ENCODE assay signal across 24 mouse cellular contexts in the genomic region with DNA sequence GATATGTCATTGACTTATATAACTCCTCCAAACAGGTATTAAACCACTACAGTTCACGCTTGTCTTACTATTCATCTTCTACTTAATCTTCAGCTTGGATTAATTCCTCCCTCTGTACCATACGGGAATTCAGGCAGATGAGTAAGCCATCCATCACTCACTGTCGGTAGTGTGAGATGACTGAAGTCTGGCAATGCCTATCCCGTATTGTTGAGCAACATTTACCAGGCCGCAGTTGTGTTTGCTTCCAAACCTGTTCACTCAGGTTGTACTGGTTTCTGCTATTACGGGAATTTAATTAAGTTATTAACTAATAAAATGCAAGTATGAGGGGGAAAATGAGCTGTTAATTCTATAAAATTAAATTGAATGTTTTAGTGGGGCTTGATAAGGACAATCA.
DNase-seq lines count a peak whose midpoint lies in the region; ATAC-seq and TF ChIP-seq lines count a peak whose summit lies in the region.
"Had no signal": no experiment of that assay in that cellular context is flagged by ENCODE, and none has a peak within 500 bp of the region (broad histone marks: within the 10 kb centered on the region; RNA-seq: fewer than 3 reads in every experiment).

No protein-coding gene starts in this region.

- H3K4me2 ChIP-seq in kidney, embryonic 15.5 days, result no peak overlapping the region
- no peak overlapping the region for H3K4me2 ChIP-seq in liver, embryonic 16.5 days (ENCODE audit: low read depth, low read length)
- H3K4me2 ChIP-seq in liver, embryonic 12.5 days, result no peak overlapping the region
- H3K4me2 ChIP-seq in lung, postnatal 0 days (replicated peaks; ENCODE audit: low read depth, low read length), result no peak overlapping the region
- H3K4me2 ChIP-seq: embryonic facial prominence, embryonic 13.5 days; forebrain, embryonic 12.5 days; forebrain, embryonic 15.5 days; hindbrain, embryonic 12.5 days; hindbrain, embryonic 15.5 days had no signal

- no peaks in the 10 kb centered on the region for H3K36me3 ChIP-seq in heart, embryonic 10.5 days
- no peaks in the 10 kb centered on the region for H3K36me3 ChIP-seq in kidney, embryonic 15.5 days
- peaks cover 4% of the 10 kb centered on the region; the same call in 1 of the 2 replicates for H3K36me3 ChIP-seq in liver, embryonic 16.5 days (ENCODE audit: control insufficient read depth, insufficient read depth)
- peaks cover 25% of the 10 kb centered on the region for H3K36me3 ChIP-seq in liver, embryonic 12.5 days
- H3K36me3 ChIP-seq in lung, postnatal 0 days (ENCODE audit: insufficient read depth, low read length), result no peaks in the 10 kb centered on the region; the same call in 1 of the 2 replicates
- H3K36me3 ChIP-seq: embryonic facial prominence, embryonic 10.5 days; embryonic facial prominence, embryonic 13.5 days; forebrain, embryonic 12.5 days; forebrain, embryonic 15.5 days; hindbrain, embryonic 12.5 days; hindbrain, embryonic 15.5 days had no signal

- DNase-seq in heart, adult 11 months, result peak; percentile 39
- DNase-seq in heart, embryonic 10.5 days (ENCODE audit: low spot score), result no peak
- no peak for DNase-seq in kidney, postnatal 4 days
- peak; percentile 39 for DNase-seq in lung, postnatal 0 days (ENCODE audit: low spot score)
- no peak for DNase-seq in lung, postnatal 36 days
- DNase-seq: adrenal gland, adult 8-10 months; adrenal gland, postnatal 25 days; cerebellum, adult 11-12 months; cerebellum, adult 8-10 months; cerebellum, postnatal 10 days; cerebellum, postnatal 36 days; embryo, embryonic 11 days; gastrocnemius, postnatal 25 days had no signal

- no peak overlapping the region for H3K9ac ChIP-seq in kidney, embryonic 15.5 days
- H3K9ac ChIP-seq in liver, embryonic 16.5 days (ENCODE audit: low read depth, low read length), result no peak overlapping the region
- H3K9ac ChIP-seq in liver, embryonic 12.5 days, result no peak overlapping the region
- H3K9ac ChIP-seq in lung, postnatal 0 days (replicated peaks; ENCODE audit: low read depth), result no peak overlapping the region
- H3K9ac ChIP-seq: embryonic facial prominence, embryonic 13.5 days; forebrain, embryonic 12.5 days; forebrain, embryonic 15.5 days; hindbrain, embryonic 12.5 days; hindbrain, embryonic 15.5 days had no signal

- no peaks in the 10 kb centered on the region for H3K27me3 ChIP-seq in heart, embryonic 10.5 days (ENCODE audit: insufficient read depth, poor library complexity, severe bottlenecking)
- no peaks in the 10 kb centered on the region for H3K27me3 ChIP-seq in kidney, embryonic 15.5 days
- H3K27me3 ChIP-seq in liver, embryonic 16.5 days (ENCODE audit: control insufficient read depth, insufficient read depth, low read depth, low read length), result no peaks in the 10 kb centered on the region
- H3K27me3 ChIP-seq in liver, embryonic 12.5 days (replicated peaks), result no peaks in the 10 kb centered on the region
- no peaks in the 10 kb centered on the region for H3K27me3 ChIP-seq in lung, postnatal 0 days (replicated peaks; ENCODE audit: insufficient read depth, low read length)
- H3K27me3 ChIP-seq: embryonic facial prominence, embryonic 13.5 days; forebrain, embryonic 12.5 days; forebrain, embryonic 15.5 days; hindbrain, embryonic 12.5 days; hindbrain, embryonic 15.5 days had no signal

- TF ChIP-seq CTCF in lung, postnatal 0 days (IDR thresholded peaks at IDR 0.05), result no peak

- ATAC-seq in kidney, embryonic 15.5 days (replicated peaks; ENCODE audit: low FRiP score), result no peak
- 0 out of 2 replicates have a peak, but pooled peaks have one; percentile 16 for ATAC-seq in liver, embryonic 16.5 days (ENCODE audit: low read depth)
- ATAC-seq in liver, embryonic 12.5 days, result no peak
- ATAC-seq in lung, postnatal 0 days, result no peak
- ATAC-seq: activated CD4-positive, CD25-positive, alpha-beta regulatory T cell, adult 4 months; forebrain, embryonic 15.5 days had no signal

- H3K9me3 ChIP-seq in heart, embryonic 10.5 days, result no peaks in the 10 kb centered on the region
- no peaks in the 10 kb centered on the region for H3K9me3 ChIP-seq in kidney, embryonic 15.5 days (replicated peaks)
- no peaks in the 10 kb centered on the region for H3K9me3 ChIP-seq in liver, embryonic 16.5 days (replicated peaks; ENCODE audit: control insufficient read depth, low read length)
- H3K9me3 ChIP-seq in liver, embryonic 12.5 days (replicated peaks), result no peaks in the 10 kb centered on the region
- no peaks in the 10 kb centered on the region for H3K9me3 ChIP-seq in lung, postnatal 0 days (ENCODE audit: low read length)
- H3K9me3 ChIP-seq: embryonic facial prominence, embryonic 10.5 days; embryonic facial prominence, embryonic 13.5 days; forebrain, embryonic 12.5 days; forebrain, embryonic 15.5 days; hindbrain, embryonic 12.5 days; hindbrain, embryonic 15.5 days had no signal

- TF ChIP-seq EP300 in lung, postnatal 0 days (IDR thresholded peaks at IDR 0.05), result no peak

- H3K4me1 ChIP-seq in heart, embryonic 10.5 days, result peaks cover 55% of the 10 kb centered on the region
- H3K4me1 ChIP-seq in kidney, embryonic 15.5 days, result peaks cover 37% of the 10 kb centered on the region
- H3K4me1 ChIP-seq in liver, embryonic 16.5 days (ENCODE audit: control insufficient read depth, low read depth, low read length), result peaks cover 22% of the 10 kb centered on the region
- peaks cover 66% of the 10 kb centered on the region for H3K4me1 ChIP-seq in liver, embryonic 12.5 days
- H3K4me1 ChIP-seq in lung, postnatal 0 days (ENCODE audit: insufficient read depth, low read depth, low read length), result peaks cover 25% of the 10 kb centered on the region; the same call in 1 of the 2 replicates
- H3K4me1 ChIP-seq: forebrain, embryonic 12.5 days; forebrain, embryonic 15.5 days; hindbrain, embryonic 12.5 days; hindbrain, embryonic 15.5 days had no signal

- no peak overlapping the region for H3K4me3 ChIP-seq in heart, embryonic 10.5 days
- no peak overlapping the region for H3K4me3 ChIP-seq in kidney, embryonic 15.5 days (replicated peaks)
- no peak overlapping the region for H3K4me3 ChIP-seq in liver, embryonic 16.5 days (ENCODE audit: low read depth, low read length)
- no peak overlapping the region for H3K4me3 ChIP-seq in liver, embryonic 12.5 days
- H3K4me3 ChIP-seq in lung, postnatal 0 days (ENCODE audit: low read depth, low read length), result no peak overlapping the region
- H3K4me3 ChIP-seq: embryonic facial prominence, embryonic 10.5 days; embryonic facial prominence, embryonic 13.5 days; erythroblast, embryonic 14.5 days; forebrain, embryonic 12.5 days; forebrain, embryonic 15.5 days; hindbrain, embryonic 12.5 days; hindbrain, embryonic 15.5 days had no signal

- no peak overlapping the region for H3K27ac ChIP-seq in heart, embryonic 10.5 days
- H3K27ac ChIP-seq in kidney, embryonic 15.5 days, result 0 out of 2 replicates have a peak overlapping the region, but pooled peaks have one; percentile 76
- no peak overlapping the region for H3K27ac ChIP-seq in liver, embryonic 16.5 days (ENCODE audit: low read length)
- no peak overlapping the region for H3K27ac ChIP-seq in liver, embryonic 12.5 days
- H3K27ac ChIP-seq in lung, postnatal 0 days (ENCODE audit: low read length), result no peak overlapping the region
- H3K27ac ChIP-seq: embryonic facial prominence, embryonic 10.5 days; forebrain, embryonic 12.5 days; forebrain, embryonic 15.5 days; hindbrain, embryonic 12.5 days; hindbrain, embryonic 15.5 days had no signal

- WGBS in heart, embryonic 10.5 days, result 88% methylated on average over 6 of the region's 6 CpGs
- WGBS in kidney, embryonic 15.5 days, result 81% methylated on average over 6 of the region's 6 CpGs
- WGBS in liver, embryonic 16.5 days (ENCODE audit: insufficient replicate concordance), result 81% methylated on average over 6 of the region's 6 CpGs
- 87% methylated on average over 6 of the region's 6 CpGs for WGBS in liver, embryonic 12.5 days (ENCODE audit: insufficient replicate concordance)
- 60% methylated on average over 6 of the region's 6 CpGs for WGBS in lung, postnatal 0 days

Comparison
In these comparisons a context has a peak if more than half of its experiments do, and no peak if none do; other contexts are left out.
1. DNase-seq: peak in heart, adult 11 months (single experiment) and lung, postnatal 0 days (single experiment); none in heart, embryonic 10.5 days (single experiment), kidney, postnatal 4 days (0 of 2) and lung, postnatal 36 days (single experiment).